Mouse (Mus musculus) CH12F3 (cell line): ENCODE measurements around the gene Prss40.

ENCODE experiments used
- in situ Hi-C: fragments of 300-500 bp; cut with MboI; formaldehyde crosslinking; loops from 2 replicates; pipeline ENCODE4 v1.14.3; 2020; ENCODE audit warnings: low sequenced_read_pairs

The Prss40 gene

DNA sequence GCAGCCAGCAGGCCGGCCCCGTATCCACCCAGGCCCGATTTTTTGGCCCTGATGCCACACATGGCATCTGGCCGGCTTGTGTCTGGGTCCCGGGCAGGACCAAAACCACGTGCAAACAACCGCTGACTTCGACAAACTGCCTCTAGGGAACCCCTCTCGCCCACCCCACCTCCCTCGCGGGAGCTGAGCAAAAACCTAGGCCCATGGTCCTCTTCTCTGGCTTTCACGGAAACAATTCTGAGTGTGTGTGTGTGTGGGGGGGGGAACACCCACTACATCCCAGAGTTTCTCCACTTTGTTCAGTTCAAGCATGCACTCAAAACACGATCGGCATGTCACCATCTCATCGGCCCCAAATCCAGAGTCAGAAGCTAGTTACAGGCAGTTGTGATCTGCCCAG, at the start of gene Prss40:
Prss40 (minus strand) TSS at position 101 of the 400 bp plus-strand sequence.
- in situ Hi-C loops = no loop called here

DNA sequence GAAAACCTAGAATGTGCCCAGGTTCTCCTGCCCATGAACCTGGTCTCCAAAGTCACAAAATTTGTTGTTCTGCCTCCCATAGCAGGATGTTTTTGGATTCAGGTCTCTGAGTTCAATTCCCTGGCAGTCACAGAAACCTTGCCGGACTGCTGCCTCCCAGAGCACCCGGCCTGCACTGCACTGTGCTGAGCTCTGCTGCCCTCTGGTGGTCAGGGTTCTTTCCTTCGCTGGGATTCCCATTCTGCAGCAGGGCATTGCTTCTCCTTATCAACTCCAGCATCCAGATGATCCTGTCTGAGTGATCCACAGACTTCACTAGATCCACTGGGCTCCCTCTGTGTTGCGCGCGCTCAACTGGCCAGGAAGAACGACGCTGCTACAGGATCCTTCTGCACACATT, 41.6 kb upstream of the Prss40 start:
- in situ Hi-C loops = no loop called here

DNA sequence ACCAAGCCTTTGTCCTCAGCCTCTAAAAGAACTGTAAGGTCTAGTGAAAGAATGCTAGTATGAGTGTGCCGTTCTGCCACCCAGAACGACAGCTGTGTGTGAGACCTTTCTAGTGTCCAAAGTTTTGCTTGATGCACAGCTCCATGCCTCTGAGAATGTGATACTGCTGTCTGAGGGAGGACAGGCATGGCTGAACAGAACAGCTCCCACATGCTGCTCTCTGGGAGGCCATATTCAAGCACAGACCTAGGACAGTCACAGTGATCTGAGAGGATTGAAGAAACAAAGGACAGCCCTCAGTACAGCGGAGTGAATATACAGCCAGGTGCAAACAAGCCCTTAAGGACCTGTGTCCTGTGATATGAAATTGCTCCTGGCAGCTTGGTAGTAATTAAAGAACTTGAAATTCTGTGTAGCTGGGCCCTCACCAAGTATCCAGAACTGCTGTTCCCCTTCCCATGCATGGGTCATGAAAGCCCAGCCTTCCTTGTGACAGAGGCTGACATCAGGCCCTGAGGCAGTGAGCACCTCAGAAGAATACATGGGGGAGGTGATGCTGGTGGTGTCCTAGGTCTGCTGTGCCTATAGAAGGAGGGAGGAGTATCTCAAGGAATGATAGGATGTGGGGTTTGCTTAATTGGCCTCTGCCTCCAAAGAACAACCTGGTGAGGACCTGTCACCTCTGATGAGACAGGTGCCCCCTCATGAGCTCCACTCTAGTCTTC, 40.7 kb upstream of the Prss40 start:
- in situ Hi-C loops = no loop called here

DNA sequence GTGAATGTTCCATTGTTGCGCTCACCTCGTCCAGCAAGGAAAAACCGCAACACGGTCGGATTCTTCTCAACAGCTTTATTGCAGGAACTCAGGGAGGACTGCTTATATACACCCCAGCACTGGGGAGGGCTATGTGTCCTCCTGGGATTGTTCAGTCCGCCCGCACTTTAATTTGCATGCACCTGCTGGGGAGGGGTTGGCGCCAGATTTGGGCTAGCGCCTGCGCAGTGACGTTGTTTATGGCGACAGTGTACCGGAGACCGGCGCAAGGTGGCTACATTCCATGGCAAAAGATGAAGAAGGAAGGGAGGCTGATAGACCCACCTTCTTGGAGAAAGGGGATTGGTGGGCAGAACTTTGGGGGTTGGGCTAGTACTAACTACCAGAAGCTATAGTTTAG, 39.3 kb upstream of the Prss40 start:
- in situ Hi-C loops = loop anchor here (10.0 kb wide), 1 partner anchor 85 kb away; no protein-coding TSS in a partner anchor

DNA sequence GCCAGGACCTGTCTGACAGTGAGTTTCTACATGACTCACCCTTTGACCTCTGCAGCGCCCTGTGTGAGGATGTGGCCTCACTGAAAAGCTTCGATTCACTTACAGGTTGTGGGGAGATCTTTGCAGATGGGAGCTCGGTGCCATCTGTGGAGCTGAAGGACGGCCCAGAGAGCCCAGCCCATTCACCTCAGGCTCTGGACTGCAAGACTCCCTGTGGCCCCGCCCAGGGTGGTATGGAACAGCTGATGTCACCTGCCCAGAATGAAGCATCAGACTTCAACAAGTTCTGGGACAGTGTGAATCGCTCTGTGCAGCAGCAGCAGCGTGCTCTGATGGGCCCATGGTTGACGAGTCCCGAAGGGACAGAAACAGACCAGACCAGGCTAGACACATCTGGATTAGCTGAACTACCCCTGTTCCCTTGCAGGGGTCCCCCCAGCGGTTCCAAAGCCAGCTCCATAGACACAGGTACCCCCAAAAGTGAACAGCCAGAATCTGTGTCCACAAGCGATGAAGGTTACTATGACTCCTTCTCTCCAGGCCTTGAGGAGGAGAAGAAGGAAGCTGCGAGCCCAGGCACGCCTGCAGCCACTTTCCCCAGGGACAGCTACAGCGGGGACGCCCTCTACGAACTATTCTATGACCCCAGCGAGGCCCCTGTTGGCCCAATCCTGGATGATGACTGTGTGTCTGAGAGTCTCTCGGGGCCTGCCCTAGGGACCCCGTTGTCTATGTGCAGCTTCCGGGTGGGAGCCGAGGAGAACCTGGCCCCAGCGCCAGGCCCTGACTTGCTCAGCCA, 26.8 kb upstream of the Prss40 start:
- in situ Hi-C loops = no loop called here

DNA sequence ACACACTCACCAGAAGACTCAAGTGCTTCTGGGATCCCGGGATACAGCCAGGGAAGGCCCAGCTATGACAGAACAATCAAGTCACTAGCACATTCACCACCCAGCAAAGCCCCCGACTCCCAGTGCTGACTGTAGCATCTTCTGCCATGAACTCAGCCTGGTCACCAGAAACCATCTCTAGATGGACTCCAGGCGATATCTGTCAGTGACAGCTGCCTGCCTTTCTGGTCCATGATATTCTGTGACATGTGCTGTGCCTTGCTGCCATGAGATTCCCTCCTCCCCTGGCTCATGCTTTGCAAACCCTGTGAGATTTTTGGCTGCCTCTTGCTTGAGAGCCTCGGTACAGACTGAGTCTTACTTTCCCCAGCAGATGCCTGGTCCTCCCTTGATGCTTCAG, 24.0 kb upstream of the Prss40 start:
- in situ Hi-C loops = no loop called here

DNA sequence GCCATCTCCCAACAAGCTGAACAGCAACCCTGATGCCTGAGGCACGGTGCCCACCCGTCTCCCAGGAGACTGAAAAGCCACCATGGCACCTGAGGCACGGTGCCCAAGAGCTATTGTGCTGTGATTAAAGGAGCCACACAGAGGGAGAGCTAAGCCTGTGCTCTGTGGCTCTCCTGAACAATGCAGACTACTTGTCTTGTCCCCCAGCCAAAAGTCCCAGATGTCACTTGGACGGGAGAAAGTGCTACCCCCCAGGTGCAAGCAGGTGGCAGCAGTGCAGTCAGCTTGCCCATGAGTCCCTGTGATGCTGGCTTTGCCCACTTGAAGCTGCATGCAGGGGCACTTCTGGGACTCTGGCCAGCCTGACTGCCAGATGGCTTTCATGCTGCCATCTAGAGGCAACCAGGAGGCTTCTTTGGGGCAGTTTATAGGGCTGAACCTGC, 23.1 kb upstream of the Prss40 start:
- in situ Hi-C loops = no loop called here

DNA sequence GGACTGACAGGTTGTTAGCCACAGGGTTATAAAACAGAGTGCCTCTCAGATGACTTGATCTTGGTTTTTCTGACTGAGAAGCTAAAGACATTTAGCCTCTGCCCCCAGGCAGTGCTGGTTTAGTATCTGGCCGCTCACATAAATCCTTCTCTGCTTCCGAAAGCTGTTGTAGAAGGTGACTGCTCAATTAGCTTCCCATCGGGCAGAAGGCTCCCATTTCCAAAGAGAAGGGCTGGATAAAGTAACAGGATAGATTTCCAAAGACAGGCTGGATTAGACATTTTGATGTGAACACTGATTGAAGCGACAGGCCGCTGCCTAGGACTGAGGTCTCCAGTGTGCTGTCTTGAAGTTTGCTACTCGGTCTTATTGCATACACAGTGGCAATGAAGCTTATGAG, 21.5 kb upstream of the Prss40 start:
- in situ Hi-C loops = no loop called here

DNA sequence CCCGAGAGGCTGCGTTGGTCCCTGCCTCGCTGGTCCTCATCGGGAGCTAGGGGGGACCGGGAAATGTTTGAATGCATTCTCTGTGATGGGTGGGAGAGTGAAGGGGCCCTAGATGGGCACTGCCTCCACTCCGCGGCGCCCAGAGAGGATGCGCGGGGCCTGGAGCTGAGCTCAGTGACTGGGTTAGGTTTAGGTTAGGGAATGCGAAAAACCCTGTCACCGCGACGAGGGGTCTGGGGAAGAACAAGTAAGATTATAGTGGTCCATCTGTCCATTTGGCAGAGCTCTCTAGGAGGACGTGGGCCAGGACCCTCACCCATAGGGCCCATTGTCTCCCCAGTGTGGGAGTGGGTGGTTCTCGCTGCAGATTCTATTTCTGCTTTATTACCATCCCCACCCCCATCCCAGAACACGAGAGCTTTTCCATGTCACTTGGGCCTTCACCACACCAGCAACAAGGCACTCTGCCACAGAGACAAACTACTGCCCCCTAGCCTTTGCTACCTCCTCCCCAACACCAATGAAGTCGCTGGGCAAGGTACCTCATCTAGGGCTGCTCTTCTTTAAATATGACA, 19.1 kb upstream of the Prss40 start:
- in situ Hi-C loops = no loop called here

DNA sequence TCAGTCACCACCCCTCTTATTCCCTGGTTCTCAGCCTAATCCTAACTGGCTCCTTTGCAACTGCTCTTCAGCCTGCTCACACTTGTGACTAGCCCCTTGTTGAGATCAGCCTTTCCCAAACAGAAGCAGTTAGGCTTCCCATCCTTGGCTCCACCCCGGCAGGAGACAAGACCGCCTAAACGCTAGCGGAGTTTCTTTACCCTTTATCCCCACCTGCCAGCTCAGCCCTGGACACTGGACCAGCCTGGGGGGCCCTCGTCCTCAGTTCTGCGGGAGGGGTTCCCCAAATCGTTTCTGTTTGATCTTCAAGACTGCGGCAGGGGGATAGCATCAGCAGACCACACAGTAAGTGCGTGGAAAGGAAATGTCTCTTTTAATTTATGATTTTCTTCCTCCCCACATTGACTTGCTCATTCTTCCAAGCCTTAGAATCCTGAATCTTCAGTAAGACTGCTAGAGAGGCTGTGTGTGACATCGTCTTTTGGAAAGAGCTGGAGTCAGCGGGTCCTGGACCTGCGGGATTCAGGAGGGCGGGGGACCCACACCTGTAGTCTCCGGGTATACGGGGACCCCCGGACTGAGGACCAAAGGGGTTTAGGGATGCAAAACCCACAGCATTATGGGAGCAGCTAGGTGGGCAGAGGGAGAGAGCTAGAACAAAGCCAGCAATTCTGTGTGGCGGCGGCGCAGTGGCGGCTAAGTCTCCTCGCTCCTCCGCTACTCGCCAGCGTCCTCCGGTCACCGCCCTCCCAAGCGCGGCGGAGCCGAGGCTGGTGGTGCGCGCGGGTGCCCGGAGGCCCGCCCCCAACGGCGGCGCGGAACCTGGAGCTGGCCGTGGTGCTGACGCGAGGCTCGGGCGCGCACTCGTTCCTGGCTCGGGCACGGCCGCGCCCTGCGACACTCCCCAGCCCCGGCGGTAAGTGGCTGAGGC, 18.4 kb upstream of the Prss40 start, which contains the start of gene Amer3:
Amer3 (plus strand) TSS at position 807 of the 931 bp plus-strand sequence.
- in situ Hi-C loops = no loop called here

DNA sequence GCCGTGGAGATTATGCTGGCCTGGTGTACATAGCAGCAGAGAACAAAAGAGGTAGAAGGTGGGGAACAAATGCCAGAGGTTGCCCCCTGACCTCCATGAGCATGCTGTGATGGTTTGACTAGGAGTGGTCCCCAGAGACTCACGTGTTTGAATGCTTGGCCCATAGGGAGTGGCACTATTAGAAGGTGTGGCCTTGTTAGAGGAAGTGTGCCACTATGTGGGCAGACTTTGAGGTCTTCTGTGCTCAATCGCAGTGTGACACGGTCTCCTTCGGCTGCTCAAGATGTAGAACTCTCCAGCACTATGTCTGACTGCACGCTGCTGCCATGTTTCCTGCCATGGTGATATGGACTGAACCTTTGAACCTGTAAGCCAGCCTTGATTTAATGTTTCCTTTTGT, 12.5 kb upstream of the Prss40 start:
- in situ Hi-C loops = no loop called here

DNA sequence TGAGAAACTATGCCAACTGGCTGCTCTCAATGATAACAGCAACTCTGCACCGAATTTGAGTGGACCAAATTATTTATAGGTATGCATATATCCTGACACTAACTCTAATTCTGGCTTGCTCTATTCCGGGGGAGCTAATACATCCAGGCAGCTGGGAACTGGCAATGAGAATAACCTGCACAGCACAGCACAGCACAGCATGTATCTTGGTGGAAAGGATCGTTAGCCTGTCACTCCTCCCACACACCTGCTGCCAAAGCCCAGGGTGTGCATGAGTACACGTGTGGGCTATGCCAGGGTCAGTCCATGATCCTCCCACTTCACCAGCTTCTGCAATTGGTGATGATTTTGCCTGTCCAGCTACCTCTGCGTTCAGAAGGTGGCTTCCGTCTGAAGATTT, 10.7 kb upstream of the Prss40 start:
- in situ Hi-C loops = no loop called here

DNA sequence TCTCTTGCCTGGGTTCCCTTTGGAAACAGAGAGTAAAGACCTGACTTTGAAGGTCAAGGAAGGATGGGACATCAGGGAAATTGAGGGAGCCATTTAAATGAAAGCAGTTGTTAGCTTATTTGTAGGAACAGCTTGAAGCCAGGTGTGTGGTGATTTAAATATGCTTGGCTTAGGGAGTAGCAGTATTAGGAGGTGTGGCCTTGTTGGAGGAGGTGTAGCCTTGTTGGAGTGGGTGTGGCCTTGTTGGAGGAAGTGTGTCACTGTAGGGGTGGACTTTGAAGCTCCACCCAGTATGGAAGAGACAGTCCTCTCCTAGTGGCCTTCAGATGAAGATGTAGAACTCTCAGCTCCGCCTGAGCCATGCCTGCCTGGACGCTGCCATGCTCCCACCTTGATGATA, 9.1 kb upstream of the Prss40 start:
- in situ Hi-C loops = no loop called here

DNA sequence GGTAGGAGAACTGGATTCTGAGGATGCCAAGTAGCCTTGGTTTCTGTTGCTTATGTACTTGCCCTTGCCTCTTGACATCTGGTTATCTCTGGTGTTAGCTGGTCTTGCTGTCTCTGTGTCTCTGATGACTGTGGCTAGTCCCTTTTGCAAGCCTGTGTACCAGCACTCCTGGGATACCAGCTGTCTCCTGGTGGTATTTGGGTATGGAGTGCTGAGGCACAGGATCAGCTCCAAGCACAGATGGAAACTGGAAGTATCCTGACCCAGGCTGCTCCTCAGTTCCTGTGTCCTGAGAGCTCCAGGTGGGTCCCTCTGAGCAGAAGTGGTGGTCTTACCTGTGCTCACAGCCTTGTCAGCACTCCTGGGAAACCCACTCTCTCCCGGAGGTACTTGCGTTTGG, 7.4 kb upstream of the Prss40 start:
- in situ Hi-C loops = no loop called here

DNA sequence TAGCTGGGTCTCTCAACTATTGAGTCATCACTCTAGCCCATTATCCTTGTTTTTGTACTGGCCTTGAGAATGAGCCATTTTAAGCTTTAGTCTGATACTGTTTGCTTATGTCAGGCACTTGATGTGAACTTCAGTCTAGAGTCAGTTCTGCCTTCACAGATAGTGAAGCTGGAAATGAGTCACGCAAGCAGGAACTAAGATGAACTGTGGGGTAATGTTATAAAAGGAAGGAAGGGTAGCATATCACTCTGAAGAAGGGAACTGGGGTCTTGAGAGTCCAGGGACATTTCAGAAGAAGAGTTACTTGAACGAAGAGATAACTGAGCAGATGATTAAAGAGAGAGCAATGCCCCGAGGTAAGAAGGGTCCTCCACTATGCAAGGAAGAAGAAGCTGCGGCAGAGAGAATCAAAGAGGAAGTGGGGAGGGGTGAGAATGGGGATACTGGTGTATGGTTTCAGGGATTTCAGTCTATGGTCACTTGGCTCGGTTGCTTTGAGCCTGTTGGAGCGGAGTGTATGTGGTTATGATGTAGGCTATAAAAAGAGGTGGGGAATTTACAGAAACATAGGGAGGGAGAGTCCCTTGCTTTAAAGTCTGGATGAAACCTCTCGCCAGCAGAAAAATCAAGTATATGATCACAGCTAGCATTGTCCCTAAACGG, 3.8 kb upstream of the Prss40 start:
- in situ Hi-C loops = no loop called here

DNA sequence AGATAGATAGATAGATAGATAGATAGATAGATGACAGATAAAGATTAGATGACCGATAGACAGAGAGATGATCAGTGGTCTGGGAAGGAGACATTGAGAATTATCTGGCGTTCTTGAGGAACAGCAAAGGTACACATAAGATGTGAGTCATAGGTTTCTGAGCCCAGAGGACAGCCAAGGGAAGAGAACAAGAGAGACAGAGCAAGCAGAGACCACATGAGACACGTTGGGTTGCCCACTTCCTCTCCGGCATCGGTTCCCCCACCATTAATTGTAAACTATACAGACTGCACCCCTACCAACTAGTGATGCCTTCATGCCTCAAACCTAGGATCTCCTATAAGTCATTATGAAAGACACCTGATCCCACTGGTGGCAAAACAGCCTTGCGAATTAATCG, 6.5 kb downstream of the Prss40 start:
- in situ Hi-C loops = no loop called here

DNA sequence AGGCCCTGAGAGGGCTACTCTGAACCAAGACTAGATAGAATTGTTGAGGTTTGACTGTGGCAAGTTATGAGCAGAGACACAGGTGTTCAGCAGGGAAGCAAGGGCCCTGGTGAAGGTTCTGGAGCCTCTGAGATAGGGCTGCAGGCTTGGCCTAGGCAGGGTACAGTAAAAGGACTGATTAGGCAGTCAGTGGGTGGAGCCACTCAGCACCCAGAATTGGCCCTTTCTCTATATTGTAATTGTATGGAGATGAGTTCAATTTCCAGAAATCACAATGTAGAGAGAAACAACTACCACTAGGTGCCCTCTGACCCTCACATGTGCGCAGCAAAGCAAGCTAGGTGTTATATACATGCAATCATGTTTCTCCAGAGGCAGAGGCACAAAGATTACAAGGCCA, 7.1 kb downstream of the Prss40 start:
- in situ Hi-C loops = no loop called here

DNA sequence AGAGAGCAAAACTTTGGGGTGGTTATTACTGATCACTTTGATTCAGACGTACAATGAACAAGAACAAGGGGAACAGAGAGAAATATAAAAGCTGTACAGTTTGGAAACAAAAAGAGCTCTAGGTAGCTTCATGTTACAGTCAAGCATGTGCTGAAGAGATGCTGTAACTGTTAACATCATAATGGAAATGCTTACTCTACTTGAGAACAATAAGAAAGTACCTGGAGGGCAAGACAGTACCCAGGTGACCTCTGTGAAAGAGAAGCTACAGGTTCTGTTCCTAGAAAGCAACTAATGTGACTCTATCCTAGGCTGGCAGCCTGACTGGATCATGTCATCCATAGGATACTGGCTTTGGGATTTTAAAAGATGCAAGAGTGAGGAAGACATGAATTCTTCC, 13.7 kb downstream of the Prss40 start:
- in situ Hi-C loops = no loop called here

DNA sequence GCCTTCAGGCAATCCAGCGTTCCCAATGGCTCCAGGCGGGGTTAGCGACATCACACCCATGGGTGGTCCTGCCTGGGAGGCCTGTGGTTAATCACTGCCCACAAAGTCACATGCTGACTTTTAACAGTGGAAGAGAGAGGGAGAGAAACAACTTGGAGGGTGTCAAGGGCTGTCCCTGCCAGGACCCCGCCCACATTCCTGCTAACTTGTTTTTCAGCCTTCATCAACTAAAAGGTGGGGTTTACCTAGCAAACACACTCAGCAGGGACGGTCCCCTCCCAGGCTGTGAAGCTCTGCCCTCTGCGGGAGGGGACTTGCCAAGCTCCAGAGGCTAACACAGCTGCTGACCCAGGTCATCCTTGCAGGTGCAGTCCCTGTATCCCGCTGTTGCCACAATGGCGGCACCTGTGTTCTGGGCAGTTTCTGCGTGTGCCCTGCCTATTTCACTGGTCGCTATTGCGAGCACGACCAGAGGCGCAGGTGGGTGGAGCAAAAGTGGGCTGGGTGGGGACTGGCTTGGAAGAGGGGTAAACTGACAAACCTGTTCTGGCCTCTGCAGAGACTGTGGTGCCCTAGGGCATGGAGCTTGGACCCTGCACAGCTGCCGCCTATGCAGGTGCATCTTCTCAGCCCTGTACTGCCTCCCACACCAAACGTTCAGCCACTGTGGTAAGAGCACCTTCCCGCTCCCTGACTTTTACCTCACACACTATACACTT, 23.8 kb downstream of the Prss40 start:
- in situ Hi-C loops = no loop called here
